Mouse (Mus musculus): Measurements from ENCODE around the gene Ywhae.

GRCm38 (mm10) chr11:75785897-75786296 is 53.2 kb downstream of the Ywhae start:
- TF ChIP-seq CTCF (IDR thresholded peaks at IDR 0.05; ENCODE audit: low read depth, low read length) (no peak), TAL1 (conservative IDR thresholded peaks at IDR 0.05; ENCODE audit: low read depth, low read length) (no peak), GATA1 (IDR thresholded peaks at IDR 0.05; ENCODE audit: borderline replicate concordance, low read length) (no peak), POLR2AphosphoS5 (IDR thresholded peaks at IDR 0.05; ENCODE audit: insufficient replicate concordance, low read depth, low read length) (no peak), GATA2 (IDR thresholded peaks at IDR 0.05; ENCODE audit: borderline replicate concordance, low read depth, low read length) (no peak)

Data from G1E (cell line).